Mouse (Mus musculus) ES-Bruce4 (cell line): ENCODE results near the gene Dnaaf3.

Source experiments
- CTCF ChIP-seq: IDR thresholded peaks from one replicate; pipeline ENCODE4 v1.8.1; 2011; ENCODE audit warnings: low read depth, low read length
- EP300 ChIP-seq: IDR thresholded peaks from 2 replicates; pipeline ENCODE4 v1.6.1; 2011; ENCODE audit warnings: low read depth, low read length; ENCODE audit not compliant: insufficient read depth
- POLR2A ChIP-seq: IDR thresholded peaks from one replicate; pipeline ENCODE4 v1.8.1; 2011; ENCODE audit warnings: low read length; ENCODE audit not compliant: insufficient read depth

GRCm38 (mm10) chr7:4498251-4498650 is 34.0 kb downstream of the Dnaaf3 start:
- no peak for TF ChIP-seq POLR2A
- TF ChIP-seq EP300 = no peak
- no peak for TF ChIP-seq CTCF
